In the genomic region with DNA sequence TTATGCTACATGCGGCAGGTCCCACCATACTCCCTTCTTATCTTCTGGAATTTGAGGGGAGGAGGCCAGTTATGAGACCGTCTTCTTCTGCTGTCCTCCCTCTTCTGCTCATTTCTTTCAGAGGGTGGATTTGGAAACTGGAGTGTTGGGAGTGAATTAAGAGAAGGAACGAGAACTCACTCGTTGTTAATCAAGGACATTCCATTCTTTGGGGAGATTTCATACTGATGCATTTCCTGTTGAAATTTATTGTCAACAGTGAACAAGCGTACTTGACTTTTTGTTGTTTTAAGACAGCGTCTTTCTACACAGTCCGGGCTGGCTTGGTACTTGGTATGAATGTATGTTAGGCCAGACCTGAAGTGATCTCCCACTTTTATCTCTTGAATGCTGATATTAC, we compare ENCODE assay signal across 20 mouse cellular contexts.
"Had no signal": no experiment of that assay in that cellular context is flagged by ENCODE, and none has a peak within 500 bp of the region (broad histone marks: within the 10 kb centered on the region; RNA-seq: fewer than 3 reads in every experiment).

No protein-coding gene starts in this region.

- H3K27me3 ChIP-seq: liver, embryonic 13.5 days; megakaryocyte, embryonic 14.5 days; midbrain, embryonic 13.5 days; neural tube, embryonic 13.5 days had no signal

- H3K4me2 ChIP-seq: liver, embryonic 13.5 days; midbrain, embryonic 13.5 days; neural tube, embryonic 13.5 days had no signal

- H3K9ac ChIP-seq: liver, embryonic 13.5 days; midbrain, embryonic 13.5 days; neural tube, embryonic 13.5 days had no signal

- DNase-seq: kidney, adult 11 months; kidney, adult 9 months; layer of hippocampus, postnatal 36 days; liver, embryonic 13.5 days; lung, adult 2 months; lung, postnatal 36 days; retina, postnatal 1 day; right cerebral cortex, postnatal 25 days; spleen, adult 18-20 months; thymus, adult 18-20 months; thymus, postnatal 36 days had no signal

- H3K9me3 ChIP-seq: liver, embryonic 13.5 days; megakaryocyte, embryonic 14.5 days; midbrain, embryonic 10.5 days; midbrain, embryonic 13.5 days; neural tube, embryonic 13.5 days had no signal

- H3K4me3 ChIP-seq: left cerebral cortex, adult 2 months; liver, embryonic 13.5 days; megakaryocyte, embryonic 14.5 days; midbrain, embryonic 10.5 days; midbrain, embryonic 13.5 days; myocyte; neural tube, embryonic 13.5 days had no signal

- ATAC-seq: inflammation-experienced regulatory T-cells, adult 6 months; midbrain, embryonic 13.5 days; midbrain, embryonic 16.5 days had no signal

- H3K27ac ChIP-seq: left cerebral cortex, adult 2 months; liver, embryonic 13.5 days; midbrain, embryonic 10.5 days; midbrain, embryonic 13.5 days; neural tube, embryonic 13.5 days; stomach, postnatal 0 days had no signal
